Mouse (Mus musculus) limb, embryonic 13.5 days (tissue): Measurements from ENCODE around the gene Trmt61a. TPM values are rescaled to one million over a fixed set of nuclear protein-coding genes. Genes with fewer than 3 reads are reported as not detected.
"Not testable (repeated sequence)": the region's sequence is repeated elsewhere in the genome, so short reads cannot be mapped to it uniquely, and the experiment has no call there.

Source experiments
- ATAC-seq: fragments of 200-750 bp; cut with Nextera tagmentation; 2 replicates; pipeline ENCODE4 v1.8.0; 2017; ENCODE audit warnings: low read depth, moderate number of reproducible peaks, moderate TSS enrichment; ENCODE audit not compliant: low FRiP score
- H3K27ac ChIP-seq: fragments of 300-500 bp; sonication (generic); 2 replicates; pipeline ENCODE4 v1.5.1; 2015; ENCODE audit warnings: inconsistent platforms, mild to moderate bottlenecking, moderate library complexity
- H3K27me3 ChIP-seq: fragments of 300-500 bp; sonication (generic); 2 replicates; pipeline ENCODE4 v1.6.1; 2015; ENCODE audit warnings: mild to moderate bottlenecking, inconsistent platforms
- H3K36me3 ChIP-seq: fragments of 300-500 bp; sonication (generic); 2 replicates; pipeline ENCODE4 v1.6.1; 2015; ENCODE audit warnings: inconsistent platforms, mild to moderate bottlenecking, moderate library complexity
- H3K4me1 ChIP-seq: fragments of 300-500 bp; sonication (generic); 2 replicates; pipeline ENCODE4 v1.6.1; 2015; ENCODE audit warnings: inconsistent platforms
- H3K4me2 ChIP-seq: fragments of 300-500 bp; sonication (generic); replicated peaks from 2 replicates; pipeline ENCODE4 v1.6.1; 2015; ENCODE audit warnings: inconsistent platforms, mild to moderate bottlenecking, moderate library complexity
- H3K4me3 ChIP-seq: fragments of 300-500 bp; sonication (generic); 2 replicates; pipeline ENCODE4 v1.5.1; 2015; ENCODE audit warnings: moderate library complexity, mild to moderate bottlenecking, inconsistent platforms
- H3K9ac ChIP-seq: fragments of 300-500 bp; sonication (generic); 2 replicates; pipeline ENCODE4 v1.6.1; 2015; ENCODE audit warnings: mild to moderate bottlenecking, inconsistent platforms
- H3K9me3 ChIP-seq: fragments of 300-500 bp; sonication (generic); 2 replicates; pipeline ENCODE4 v1.6.1; 2016; ENCODE audit warnings: inconsistent platforms
- WGBS: fragments of 180-500 bp; shearing (Covaris S2); methylation state at CpG from one replicate; pipeline ENCODE4 v1.1.7; 2015; 5-methylcytosine and 5-hydroxymethylcytosine counted together
- polyA plus RNA-seq: library from polyadenylated mRNA; unstranded; fragments of >200 nt; fragmentation: Nextera tagmentation; extraction: Ambion mirVana; gene quantifications from 2 replicates; pipeline ENCODE4 v1.2.1, GENCODE M21; 2015

Gene Trmt61a
- polyA plus RNA-seq = 10.7 and 13.0 TPM in 2 replicates

- Histone ChIP-seq H3K4me1 (peaks cover 19% of the 10 kb centered on the region), H3K9ac (peak within 1 kb of the TSS; percentile 79), H3K36me3 (peaks cover 28% of the 10 kb centered on the region), H3K27ac (peak within 1 kb of the TSS; percentile 91), H3K27me3 (peaks cover 27% of the 10 kb centered on the region), H3K4me3 (peak within 1 kb of the TSS; percentile 89), H3K4me2 (peak within 1 kb of the TSS; percentile 93), H3K9me3 (no peaks in the 10 kb centered on the region)
- under 1% methylated on average over 51 of the region's 51 CpGs for WGBS
- ATAC-seq = peak; percentile 91
Observed at GRCm38 (mm10) chr12:111677882-111678669, at the start of gene Trmt61a. Gene Trmt61a (plus strand): TSS chr12:111678105.

GRCm38 (mm10) chr12:111648061-111648645, 29.8 kb upstream of the Trmt61a start:
- H3K4me1 ChIP-seq = no peaks in the 10 kb centered on the region
- no peak for ATAC-seq
- 58% methylated on average over 6 of the region's 6 CpGs for WGBS
- no peak overlapping the region for H3K4me2 ChIP-seq
- H3K27ac ChIP-seq = no peak overlapping the region
- no peak overlapping the region for H3K4me3 ChIP-seq
- no peak overlapping the region for H3K9ac ChIP-seq
- H3K27me3 ChIP-seq = no peaks in the 10 kb centered on the region
- H3K9me3 ChIP-seq = no peaks in the 10 kb centered on the region
- peaks cover 88% of the 10 kb centered on the region for H3K36me3 ChIP-seq

- Histone ChIP-seq H3K36me3 (peaks cover 82% of the 10 kb centered on the region), H3K4me1 (no peaks in the 10 kb centered on the region), H3K9me3 (no peaks in the 10 kb centered on the region), H3K9ac (no peak overlapping the region), H3K4me3 (no peak overlapping the region), H3K27ac (no peak overlapping the region), H3K4me2 (no peak overlapping the region), H3K27me3 (no peaks in the 10 kb centered on the region)
- 90% methylated on average over 3 of the region's 3 CpGs for WGBS
- ATAC-seq = no peak
Observed at GRCm38 (mm10) chr12:111652953-111653352, 25.0 kb upstream of the Trmt61a start.

- no peaks in the 10 kb centered on the region for H3K27me3 ChIP-seq
- H3K4me2 ChIP-seq = no peak overlapping the region
- peaks cover 79% of the 10 kb centered on the region for H3K36me3 ChIP-seq
- H3K4me3 ChIP-seq = no peak overlapping the region
- ATAC-seq = no peak
- 48% methylated on average over 3 of the region's 3 CpGs for WGBS
- H3K9me3 ChIP-seq = no peaks in the 10 kb centered on the region
- H3K9ac ChIP-seq = no peak overlapping the region
- no peaks in the 10 kb centered on the region for H3K4me1 ChIP-seq
- H3K27ac ChIP-seq = no peak overlapping the region
Observed at GRCm38 (mm10) chr12:111653434-111653833, 24.5 kb upstream of the Trmt61a start.

- Histone ChIP-seq H3K4me3 (no peak overlapping the region), H3K27me3 (no peaks in the 10 kb centered on the region), H3K9me3 (no peaks in the 10 kb centered on the region), H3K36me3 (peaks cover 76% of the 10 kb centered on the region), H3K4me2 (no peak overlapping the region), H3K9ac (no peak overlapping the region), H3K4me1 (no peaks in the 10 kb centered on the region), H3K27ac (no peak overlapping the region)
- no peak for ATAC-seq
- WGBS = 87% methylated on average over 11 of the region's 11 CpGs
Observed at GRCm38 (mm10) chr12:111655695-111656094, 22.2 kb upstream of the Trmt61a start.

- no peak overlapping the region for H3K27ac ChIP-seq
- ATAC-seq = no peak
- peaks cover 73% of the 10 kb centered on the region for H3K36me3 ChIP-seq
- peaks cover 7% of the 10 kb centered on the region; the same call in 1 of the 2 replicates for H3K4me1 ChIP-seq
- no peak overlapping the region for H3K9ac ChIP-seq
- H3K4me2 ChIP-seq = no peak overlapping the region
- WGBS = 94% methylated on average over 4 of the region's 4 CpGs
- H3K9me3 ChIP-seq = no peaks in the 10 kb centered on the region
- no peaks in the 10 kb centered on the region for H3K27me3 ChIP-seq
- H3K4me3 ChIP-seq = no peak overlapping the region
Observed at GRCm38 (mm10) chr12:111659331-111659730, 18.6 kb upstream of the Trmt61a start.

- Histone ChIP-seq H3K4me2 (no peak overlapping the region), H3K27ac (no peak overlapping the region), H3K4me3 (no peak overlapping the region), H3K4me1 (peaks cover 7% of the 10 kb centered on the region; the same call in 1 of the 2 replicates), H3K9ac (no peak overlapping the region), H3K36me3 (peaks cover 61% of the 10 kb centered on the region), H3K9me3 (no peaks in the 10 kb centered on the region), H3K27me3 (no peaks in the 10 kb centered on the region)
- 100% methylated on average over 1 of the region's 1 CpGs for WGBS
- ATAC-seq = no peak
Observed at GRCm38 (mm10) chr12:111660628-111661027, 17.3 kb upstream of the Trmt61a start.

GRCm38 (mm10) chr12:111661554-111661953, 16.4 kb upstream of the Trmt61a start:
- not testable (repeated sequence) for H3K4me1 ChIP-seq, H3K4me2 ChIP-seq, H3K27me3 ChIP-seq, H3K9ac ChIP-seq, H3K27ac ChIP-seq, ATAC-seq, H3K9me3 ChIP-seq, H3K4me3 ChIP-seq
- H3K36me3 ChIP-seq = peaks cover 53% of the 10 kb centered on the region
- WGBS = 96% methylated on average over 11 of the region's 11 CpGs

GRCm38 (mm10) chr12:111663228-111664143, 14.4 kb upstream of the Trmt61a start:
- no peaks in the 10 kb centered on the region for H3K9me3 ChIP-seq
- H3K27ac ChIP-seq = peak overlapping the region; percentile 52; the same call in 1 of the 2 replicates
- H3K27me3 ChIP-seq = no peaks in the 10 kb centered on the region
- no peak overlapping the region for H3K4me2 ChIP-seq
- H3K4me3 ChIP-seq = no peak overlapping the region
- 70% methylated on average over 17 of the region's 17 CpGs for WGBS
- peaks cover 37% of the 10 kb centered on the region for H3K36me3 ChIP-seq
- ATAC-seq = no peak
- H3K9ac ChIP-seq = peak overlapping the region; percentile 8; the same call in 1 of the 2 replicates
- H3K4me1 ChIP-seq = peaks cover 7% of the 10 kb centered on the region

GRCm38 (mm10) chr12:111664144-111664634, 13.7 kb upstream of the Trmt61a start:
- Histone ChIP-seq H3K9ac (peak overlapping the region; percentile 8; the same call in 1 of the 2 replicates), H3K9me3 (no peaks in the 10 kb centered on the region), H3K27ac (0 out of 2 replicates have a peak overlapping the region, but pooled peaks have one; percentile 52), H3K4me2 (no peak overlapping the region), H3K4me1 (peaks cover 14% of the 10 kb centered on the region), H3K4me3 (no peak overlapping the region), H3K27me3 (peaks cover 3% of the 10 kb centered on the region), H3K36me3 (peaks cover 32% of the 10 kb centered on the region)
- peak; percentile 62 for ATAC-seq
- 35% methylated on average over 6 of the region's 6 CpGs for WGBS

- H3K4me1 ChIP-seq = peaks cover 16% of the 10 kb centered on the region
- 83% methylated on average over 13 of the region's 13 CpGs for WGBS
- H3K4me3 ChIP-seq = no peak overlapping the region
- no peak overlapping the region for H3K9ac ChIP-seq
- H3K9me3 ChIP-seq = no peaks in the 10 kb centered on the region
- H3K4me2 ChIP-seq = no peak overlapping the region
- no peak overlapping the region for H3K27ac ChIP-seq
- ATAC-seq = no peak
- H3K27me3 ChIP-seq = peaks cover 14% of the 10 kb centered on the region
- H3K36me3 ChIP-seq = peaks cover 24% of the 10 kb centered on the region
Observed at GRCm38 (mm10) chr12:111665041-111665880, 12.6 kb upstream of the Trmt61a start.
